Mouse (Mus musculus): ENCODE measurements around the gene Ppif. TPM values are rescaled to one million over a fixed set of nuclear protein-coding genes. Genes with fewer than 3 reads are reported as not detected.

Ppif gene
- polyA plus RNA-seq, 1 experiment, result 56.4 TPM

Other genes starting within 250 kb of the Ppif start
- 39.1 and 45.9 TPM in 2 replicates for gene Zmiz1, start 235.0 kb upstream of the Ppif start, polyA plus RNA-seq (2012; rRNA removed)
- 46.0 and 46.3 TPM in 2 replicates for gene Zcchc24, start 74.9 kb downstream of the Ppif start, polyA plus RNA-seq (2012; rRNA removed)
- gene Anxa11, start 148.0 kb downstream of the Ppif start, polyA plus RNA-seq (2012; rRNA removed), result 21.5 and 22.8 TPM in 2 replicates
- gene Plac9a, start 208.9 kb downstream of the Ppif start, polyA plus RNA-seq (2012; rRNA removed), result 0.50 TPM in 1 of 2 replicates, not detected in the other
- gene Tmem254a, start 233.5 kb downstream of the Ppif start, polyA plus RNA-seq (2012; rRNA removed), result 3.2 and 3.5 TPM in 2 replicates
- gene Cphx1, start 244.2 kb downstream of the Ppif start, polyA plus RNA-seq (2012; rRNA removed), result not detected in 2 replicates